Mouse (Mus musculus): Measurements from ENCODE around the gene Clip1. TPM values are rescaled to one million over a fixed set of nuclear protein-coding genes. Genes with fewer than 3 reads are reported as not detected.

Gene Clip1
- polyA plus RNA-seq, 1 experiment from 2014 or later: 21.6 TPM

- Histone ChIP-seq H3K4me2 (ENCODE audit: low read length) (no peak overlapping the region), H3K27ac (no peak overlapping the region), H3K9ac (ENCODE audit: low read depth, low read length) (no peak overlapping the region), H3K4me3 (replicated peaks; ENCODE audit: low read depth, low read length) (no peak overlapping the region), H3K9me3 (replicated peaks; ENCODE audit: low read length) (no peaks in the 10 kb centered on the region), H3K27me3 (ENCODE audit: insufficient read depth, low read length) (no peaks in the 10 kb centered on the region), H3K36me3 (ENCODE audit: insufficient read depth, low read length) (no peaks in the 10 kb centered on the region), H3K4me1 (replicated peaks; ENCODE audit: insufficient read depth, low read length) (peaks cover 4% of the 10 kb centered on the region; the same call in 1 of the 2 replicates)
- 59% methylated on average over 7 of the region's 7 CpGs for WGBS
- ATAC-seq (replicated peaks; ENCODE audit: low FRiP score, low read depth) (no peak), DNase-seq (ENCODE audit: low spot score) (no peak)
- TF ChIP-seq CTCF (IDR thresholded peaks at IDR 0.05; ENCODE audit: low read depth): no peak
These were observed 18.5 kb downstream of the Clip1 start for GRCm38 (mm10) chr5:123665956-123666355.

DNA sequence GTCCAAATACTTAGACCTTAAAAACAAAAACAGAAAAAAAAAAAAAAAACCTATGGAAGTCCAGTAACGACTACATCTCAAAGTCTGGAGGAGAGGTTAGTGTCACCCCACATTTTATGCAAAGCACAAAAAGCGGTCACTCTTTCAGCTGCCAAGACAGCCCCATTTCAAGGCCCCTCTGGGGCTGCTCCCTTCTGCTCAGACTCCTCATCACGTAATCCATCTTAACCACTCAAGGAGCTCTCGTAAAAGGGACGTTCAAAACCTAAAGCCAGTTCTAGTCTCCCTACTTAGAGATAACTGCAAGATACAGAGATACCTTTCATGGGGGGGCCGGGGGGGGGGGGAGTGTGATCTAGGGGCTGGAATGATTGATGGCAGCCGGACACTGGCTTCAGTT is 20.1 kb downstream of the Clip1 start:
- no peak for DNase-seq (ENCODE audit: low spot score)
- no peak for TF ChIP-seq CTCF (IDR thresholded peaks at IDR 0.05; ENCODE audit: low read depth)
- Histone ChIP-seq H3K9ac (ENCODE audit: low read depth, low read length) (no peak overlapping the region), H3K27ac (no peak overlapping the region), H3K27me3 (ENCODE audit: insufficient read depth, low read length) (no peaks in the 10 kb centered on the region), H3K36me3 (ENCODE audit: insufficient read depth, low read length) (no peaks in the 10 kb centered on the region), H3K4me3 (replicated peaks; ENCODE audit: low read depth, low read length) (no peak overlapping the region), H3K4me2 (ENCODE audit: low read length) (no peak overlapping the region), H3K4me1 (replicated peaks; ENCODE audit: insufficient read depth, low read length) (no peaks in the 10 kb centered on the region), H3K9me3 (replicated peaks; ENCODE audit: low read length) (no peaks in the 10 kb centered on the region)
- WGBS: 60% methylated on average over 7 of the region's 7 CpGs
- ATAC-seq (replicated peaks; ENCODE audit: low FRiP score, low read depth): no peak

DNA sequence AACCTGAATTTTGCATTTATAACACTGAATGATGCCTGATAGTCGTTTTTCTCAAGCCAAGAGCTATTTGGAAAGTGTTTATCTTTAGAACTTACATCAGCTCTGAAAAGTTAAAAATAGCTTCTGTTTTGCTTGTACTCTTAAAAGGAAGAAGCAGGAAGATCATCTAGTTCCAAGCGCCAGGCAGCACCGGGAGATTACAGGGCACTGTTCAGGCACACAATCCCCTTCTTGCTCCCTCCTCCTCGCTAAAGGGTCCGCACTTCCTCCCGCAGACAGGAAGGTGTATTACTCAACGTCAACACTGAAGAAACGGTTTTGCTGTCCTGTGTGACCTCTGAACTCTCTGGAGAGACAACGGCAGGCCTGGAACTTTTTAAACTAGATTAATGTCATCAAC is 22.4 kb downstream of the Clip1 start:
- Histone ChIP-seq H3K4me2 (ENCODE audit: low read length) (no peak overlapping the region), H3K4me1 (replicated peaks; ENCODE audit: insufficient read depth, low read length) (no peaks in the 10 kb centered on the region), H3K9ac (ENCODE audit: low read depth, low read length) (no peak overlapping the region), H3K9me3 (replicated peaks; ENCODE audit: low read length) (no peaks in the 10 kb centered on the region), H3K27ac (peak overlapping the region; percentile 43; the same call in 1 of the 2 replicates), H3K27me3 (ENCODE audit: insufficient read depth, low read length) (no peaks in the 10 kb centered on the region), H3K4me3 (replicated peaks; ENCODE audit: low read depth, low read length) (no peak overlapping the region), H3K36me3 (ENCODE audit: insufficient read depth, low read length) (no peaks in the 10 kb centered on the region)
- TF ChIP-seq CTCF (IDR thresholded peaks at IDR 0.05; ENCODE audit: low read depth): no peak
- 31% methylated on average over 9 of the region's 9 CpGs for WGBS
- DNase-seq (ENCODE audit: low spot score) (peak; percentile 68), ATAC-seq (replicated peaks; ENCODE audit: low FRiP score, low read depth) (no peak)

- no peak overlapping the region for H3K4me2 ChIP-seq (ENCODE audit: low read length)
- H3K4me1 ChIP-seq (replicated peaks; ENCODE audit: insufficient read depth, low read length): no peaks in the 10 kb centered on the region
- H3K9ac ChIP-seq (ENCODE audit: low read depth, low read length): no peak overlapping the region
- H3K9me3 ChIP-seq (replicated peaks; ENCODE audit: low read length): no peaks in the 10 kb centered on the region
- no peak for ATAC-seq (replicated peaks; ENCODE audit: low FRiP score, low read depth)
- H3K27me3 ChIP-seq (ENCODE audit: insufficient read depth, low read length): no peaks in the 10 kb centered on the region
- H3K27ac ChIP-seq: peak overlapping the region; percentile 43
- no peak for TF ChIP-seq CTCF (IDR thresholded peaks at IDR 0.05; ENCODE audit: low read depth)
- WGBS: 64% methylated on average over 3 of the region's 3 CpGs
- no peak for DNase-seq (ENCODE audit: low spot score)
- no peak overlapping the region for H3K4me3 ChIP-seq (replicated peaks; ENCODE audit: low read depth, low read length)
- no peaks in the 10 kb centered on the region for H3K36me3 ChIP-seq (ENCODE audit: insufficient read depth, low read length)
These were observed 22.8 kb downstream of the Clip1 start for GRCm38 (mm10) chr5:123661602-123662001.

- no peak overlapping the region for H3K4me3 ChIP-seq (replicated peaks; ENCODE audit: low read depth, low read length)
- DNase-seq (ENCODE audit: low spot score): no peak
- ATAC-seq (replicated peaks; ENCODE audit: low FRiP score, low read depth): no peak
- WGBS: 39% methylated on average over 7 of the region's 7 CpGs
- no peaks in the 10 kb centered on the region for H3K27me3 ChIP-seq (ENCODE audit: insufficient read depth, low read length)
- H3K27ac ChIP-seq: no peak overlapping the region
- H3K36me3 ChIP-seq (ENCODE audit: insufficient read depth, low read length): 0 out of 2 replicates have a peak, but pooled peaks cover 5% of the 10 kb centered on the region
- H3K4me1 ChIP-seq (replicated peaks; ENCODE audit: insufficient read depth, low read length): no peaks in the 10 kb centered on the region
- H3K4me2 ChIP-seq (ENCODE audit: low read length): no peak overlapping the region
- no peaks in the 10 kb centered on the region for H3K9me3 ChIP-seq (replicated peaks; ENCODE audit: low read length)
- H3K9ac ChIP-seq (ENCODE audit: low read depth, low read length): no peak overlapping the region
- no peak for TF ChIP-seq CTCF (IDR thresholded peaks at IDR 0.05; ENCODE audit: low read depth)
These were observed 26.8 kb downstream of the Clip1 start for GRCm38 (mm10) chr5:123657651-123658050.

DNA sequence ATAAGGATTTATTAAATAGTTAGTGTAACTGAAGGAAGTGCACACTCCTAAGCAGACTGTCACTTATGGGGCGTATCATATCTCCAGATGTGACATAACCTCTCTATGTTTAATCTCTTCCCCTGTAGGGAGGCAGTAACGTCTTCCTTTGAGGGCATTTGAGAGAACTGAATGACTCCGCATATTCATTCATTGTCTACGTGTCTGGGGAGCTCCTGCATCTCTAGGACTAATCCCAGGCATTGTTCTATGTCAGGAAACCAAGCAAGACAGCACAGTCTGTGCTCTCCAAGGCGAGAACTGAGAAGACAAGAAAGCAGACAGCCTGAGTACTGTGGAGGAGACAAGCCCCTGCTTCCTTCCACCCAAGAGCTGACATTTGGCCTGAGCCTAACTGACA is 29.5 kb downstream of the Clip1 start:
- Histone ChIP-seq H3K4me3 (replicated peaks; ENCODE audit: low read depth, low read length) (no peak overlapping the region), H3K9ac (ENCODE audit: low read depth, low read length) (no peak overlapping the region), H3K9me3 (replicated peaks; ENCODE audit: low read length) (no peaks in the 10 kb centered on the region), H3K4me1 (replicated peaks; ENCODE audit: insufficient read depth, low read length) (no peaks in the 10 kb centered on the region), H3K36me3 (ENCODE audit: insufficient read depth, low read length) (0 out of 2 replicates have a peak, but pooled peaks cover 5% of the 10 kb centered on the region), H3K27ac (no peak overlapping the region), H3K27me3 (ENCODE audit: insufficient read depth, low read length) (no peaks in the 10 kb centered on the region), H3K4me2 (ENCODE audit: low read length) (no peak overlapping the region)
- DNase-seq (ENCODE audit: low spot score) (no peak), ATAC-seq (replicated peaks; ENCODE audit: low FRiP score, low read depth) (no peak)
- 64% methylated on average over 5 of the region's 5 CpGs for WGBS
- TF ChIP-seq CTCF (IDR thresholded peaks at IDR 0.05; ENCODE audit: low read depth): no peak

- no peak overlapping the region for H3K9ac ChIP-seq (ENCODE audit: low read depth, low read length)
- ATAC-seq (replicated peaks; ENCODE audit: low FRiP score, low read depth) (no peak), DNase-seq (ENCODE audit: low spot score) (no peak)
- no peaks in the 10 kb centered on the region for H3K9me3 ChIP-seq (replicated peaks; ENCODE audit: low read length)
- 0 out of 2 replicates have a peak, but pooled peaks cover 5% of the 10 kb centered on the region for H3K36me3 ChIP-seq (ENCODE audit: insufficient read depth, low read length)
- no peak overlapping the region for H3K27ac ChIP-seq
- H3K27me3 ChIP-seq (ENCODE audit: insufficient read depth, low read length): no peaks in the 10 kb centered on the region
- WGBS: 83% methylated on average over 11 of the region's 11 CpGs
- no peaks in the 10 kb centered on the region for H3K4me1 ChIP-seq (replicated peaks; ENCODE audit: insufficient read depth, low read length)
- H3K4me2 ChIP-seq (ENCODE audit: low read length): no peak overlapping the region
- no peak overlapping the region for H3K4me3 ChIP-seq (replicated peaks; ENCODE audit: low read depth, low read length)
- no peak for TF ChIP-seq CTCF (IDR thresholded peaks at IDR 0.05; ENCODE audit: low read depth)
These were observed 31.1 kb downstream of the Clip1 start for GRCm38 (mm10) chr5:123653287-123653801.
